Mouse (Mus musculus) A20 (cell line): ENCODE measurements around the gene Gpd1l.
A peak's percentile ranks its signal among the peaks of the same experiment; 100 is the strongest.

Experiments
- DNase-seq: peaks from one replicate; pipeline ENCODE4 v3.0.0-alpha.2; 2011; ENCODE audit warnings: low read depth, low spot score

Gene Gpd1l

DNA sequence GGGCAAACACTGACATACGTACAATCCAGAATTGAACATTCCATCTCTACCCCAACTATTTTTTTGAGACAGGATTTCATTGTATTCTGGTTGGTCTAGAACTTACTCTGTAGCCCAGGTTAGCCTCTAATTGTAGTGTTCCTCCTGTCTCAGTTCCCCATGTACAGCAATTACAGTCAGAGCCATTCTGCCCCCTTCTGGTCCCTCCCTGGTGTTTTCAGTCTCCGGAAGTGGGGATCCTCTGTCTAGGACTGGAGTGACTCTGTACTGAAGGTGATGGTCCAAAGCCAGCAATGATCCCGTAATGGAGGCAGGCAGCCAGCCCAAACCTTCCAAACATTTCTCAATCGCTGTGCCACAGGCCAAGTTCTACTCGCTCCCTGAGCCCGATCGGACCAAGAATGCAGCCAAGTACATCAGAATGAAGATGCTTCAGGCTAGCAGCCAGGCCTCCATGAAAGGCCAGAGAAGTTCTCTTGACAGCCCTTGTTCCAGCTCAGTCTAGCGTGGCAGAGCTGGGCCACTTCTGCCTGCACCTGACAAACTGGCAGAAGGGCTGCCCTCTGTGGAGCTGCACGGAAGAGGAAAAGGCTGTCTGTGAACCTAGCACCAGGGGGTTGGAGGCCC is 3.2 kb downstream of the Gpd1l start:
- DNase-seq: no peak

DNA sequence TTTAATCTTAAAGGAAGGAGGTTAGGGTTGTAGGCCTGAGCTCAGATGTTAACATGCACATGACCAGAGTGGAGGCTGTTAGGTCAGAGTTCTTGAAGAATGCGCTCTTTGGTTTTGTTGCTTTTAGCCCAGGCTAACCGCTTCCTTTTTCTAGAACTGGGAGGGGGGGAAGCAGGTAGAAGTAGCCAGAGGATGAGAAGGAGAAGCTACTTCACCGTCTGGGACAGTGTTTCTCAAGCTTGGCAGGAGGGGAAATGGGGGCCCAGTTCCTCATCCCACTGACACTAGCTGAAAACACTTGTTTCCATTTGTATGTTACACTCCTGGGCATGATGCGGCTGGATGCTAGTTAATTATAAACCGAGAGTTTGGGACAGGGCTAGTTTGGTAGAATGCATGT is 8.2 kb downstream of the Gpd1l start:
- DNase-seq: no peak

- DNase-seq: no peak
Observed at GRCm38 (mm10) chr9:114925039-114925438, 8.7 kb downstream of the Gpd1l start.

DNA sequence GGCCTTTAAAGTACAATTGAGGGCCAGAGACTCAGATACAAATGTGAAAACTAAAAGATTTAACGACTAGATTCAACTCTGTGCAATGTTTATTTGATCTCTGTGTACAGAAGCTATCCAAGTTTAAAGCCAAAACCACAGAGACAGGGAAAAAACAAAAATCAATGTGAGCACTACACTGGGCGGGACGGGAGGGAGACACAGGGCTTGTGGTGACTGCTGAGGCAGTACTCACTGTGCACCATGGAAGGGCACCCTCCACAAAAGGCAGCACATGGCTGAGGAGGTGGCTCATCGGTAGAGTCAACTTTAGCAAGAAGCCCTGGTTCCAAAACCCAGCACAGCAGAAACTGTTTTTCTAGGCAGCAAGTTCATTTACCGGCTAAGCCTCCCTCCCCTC is 9.3 kb downstream of the Gpd1l start:
- no peak for DNase-seq

DNA sequence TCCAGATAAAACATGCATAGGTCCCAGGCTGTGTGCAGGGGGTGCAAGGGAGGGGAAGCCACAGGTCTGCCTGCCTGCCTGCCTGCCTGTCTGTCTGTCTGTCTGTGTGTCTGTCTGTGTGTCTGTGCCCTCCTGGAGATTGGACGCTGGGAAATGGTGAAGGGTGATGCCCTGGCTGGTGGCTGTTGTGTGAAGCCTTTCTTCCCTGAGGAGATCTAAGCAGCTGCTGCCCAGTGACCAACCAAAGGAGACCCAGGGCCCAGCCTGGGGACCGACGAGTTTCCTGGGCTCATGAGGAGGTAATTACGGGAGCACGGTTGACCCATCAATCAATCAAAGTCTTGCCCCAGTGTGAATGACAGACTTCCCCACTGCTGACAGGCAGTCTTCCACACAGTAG is 11.6 kb downstream of the Gpd1l start:
- no peak for DNase-seq

DNA sequence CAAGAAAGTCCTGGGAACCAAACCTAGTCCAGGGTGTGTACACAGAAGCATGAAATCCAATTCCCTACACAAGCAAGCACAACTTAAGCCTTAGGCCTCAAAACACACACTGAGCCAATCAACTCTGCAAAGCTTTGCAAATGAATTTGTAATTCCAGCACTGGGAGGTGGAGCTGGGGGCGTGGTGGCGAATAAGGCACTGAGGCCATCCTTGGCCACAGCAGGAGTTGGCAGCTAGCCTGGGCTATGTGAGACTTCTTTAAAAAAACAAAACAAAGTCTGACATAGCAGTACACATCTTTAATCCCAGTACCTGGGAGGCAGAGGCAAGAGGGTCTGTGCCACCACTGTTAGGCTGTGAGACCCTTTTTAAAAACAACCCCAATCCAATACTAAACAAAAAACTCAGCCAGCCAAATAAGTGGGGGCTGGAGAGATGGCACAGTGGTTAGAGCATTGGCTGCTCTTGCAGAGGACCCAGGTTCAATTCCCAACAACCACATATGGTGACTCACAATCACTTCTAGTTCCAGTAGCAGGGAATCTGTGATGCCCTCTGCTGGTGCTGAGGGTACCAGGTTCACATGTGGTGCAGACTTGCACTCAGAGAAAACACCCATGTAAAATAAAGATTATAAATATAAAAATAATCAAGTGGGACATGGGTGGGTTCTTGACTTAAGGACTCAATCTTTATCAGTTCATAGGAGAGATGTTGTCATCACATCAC is 12.3 kb downstream of the Gpd1l start:
- no peak for DNase-seq

GRCm38 (mm10) chr9:114920569-114920968 is 13.2 kb downstream of the Gpd1l start:
- DNase-seq: no peak

DNA sequence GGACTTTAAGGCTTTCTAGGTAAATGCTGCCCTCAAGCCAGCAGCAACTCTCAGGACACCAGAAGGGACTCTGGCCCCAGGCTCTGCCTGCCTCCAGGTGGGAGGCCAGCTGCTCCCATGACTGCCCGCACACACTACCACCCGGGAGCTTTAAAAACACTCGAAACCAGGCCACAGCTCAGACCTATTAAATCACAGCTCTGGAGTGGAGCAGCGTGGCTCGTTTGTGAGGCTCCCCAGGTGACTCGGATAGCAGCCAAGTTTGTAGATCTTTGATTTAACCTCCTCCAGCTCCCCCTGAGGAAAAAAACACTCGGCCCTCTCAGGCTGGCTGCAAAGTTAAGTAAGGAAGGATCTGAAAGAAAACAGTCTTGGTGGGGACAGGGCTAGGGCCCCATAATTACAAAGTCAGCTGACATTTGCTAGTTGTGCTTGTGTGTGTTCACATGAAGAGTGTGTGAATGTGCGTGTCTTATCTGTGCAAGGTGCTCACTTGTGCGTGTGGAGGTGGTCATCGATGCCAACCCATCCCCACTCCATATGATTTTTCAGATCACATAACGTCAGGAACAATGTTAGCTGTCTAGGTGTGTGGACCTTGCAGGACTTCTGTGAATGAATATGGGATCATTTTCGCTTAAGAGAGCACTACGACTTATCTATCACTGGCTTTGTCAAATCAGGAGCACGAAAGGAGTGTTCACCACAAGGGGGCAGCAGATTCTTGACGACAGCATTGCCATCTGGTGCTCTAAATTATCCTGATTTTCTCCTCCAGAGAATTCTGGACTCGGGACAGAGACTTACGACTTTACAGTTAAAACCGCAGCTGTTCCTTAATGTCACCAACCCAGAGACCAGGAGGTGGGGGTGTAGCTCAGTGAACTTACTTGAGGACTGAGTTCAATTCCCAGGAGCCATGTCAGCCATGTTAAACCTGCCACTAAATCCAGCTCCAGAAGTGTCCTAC is 20.8 kb downstream of the Gpd1l start:
- peak; percentile 58 for DNase-seq

DNA sequence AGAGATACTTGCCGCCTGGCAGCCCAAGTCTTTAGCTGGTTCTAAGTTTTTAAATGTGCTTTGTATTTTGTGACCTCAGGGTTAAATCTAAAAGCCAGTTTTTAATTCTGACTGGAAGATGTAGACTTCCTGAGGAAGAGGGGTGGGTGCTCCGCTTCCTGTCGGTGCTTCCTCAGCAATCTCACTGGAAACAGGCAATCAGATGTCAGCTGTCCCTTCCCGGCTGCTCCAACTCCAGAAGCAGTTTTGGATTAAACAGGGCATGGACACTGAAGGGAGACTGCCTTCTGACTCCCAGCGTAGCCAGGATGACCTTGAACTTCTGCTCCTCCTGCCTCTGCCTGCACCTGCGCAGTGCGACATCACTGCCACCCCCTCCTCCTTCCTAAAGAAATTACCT is 26.3 kb downstream of the Gpd1l start:
- no peak for DNase-seq

GRCm38 (mm10) chr9:114895919-114896318 is 37.9 kb downstream of the Gpd1l start:
- no peak for DNase-seq

GRCm38 (mm10) chr9:114892974-114893373 is 40.8 kb downstream of the Gpd1l start:
- DNase-seq: no peak

DNA sequence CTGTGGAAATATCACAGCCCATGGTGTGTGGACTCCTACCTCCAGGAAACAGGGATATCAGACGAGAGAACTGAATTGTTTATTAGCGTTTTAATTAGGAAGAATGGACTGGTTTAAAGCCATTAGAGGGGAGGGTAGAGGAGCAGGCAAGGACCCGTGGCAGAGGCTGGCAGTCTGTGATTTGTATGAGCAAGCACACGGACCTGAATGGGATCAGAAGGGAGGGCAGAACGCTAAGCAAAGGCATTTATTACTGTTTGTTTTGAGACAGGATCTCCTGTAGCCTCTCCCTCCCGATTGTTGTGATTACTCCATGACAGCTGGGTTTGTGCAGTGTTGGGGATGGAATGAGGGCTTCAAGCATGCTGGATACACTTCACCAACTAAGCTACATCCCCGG is 43.4 kb downstream of the Gpd1l start:
- DNase-seq: no peak

- DNase-seq: peak; percentile 37
Observed at GRCm38 (mm10) chr9:114888856-114889407, 44.9 kb downstream of the Gpd1l start.

DNA sequence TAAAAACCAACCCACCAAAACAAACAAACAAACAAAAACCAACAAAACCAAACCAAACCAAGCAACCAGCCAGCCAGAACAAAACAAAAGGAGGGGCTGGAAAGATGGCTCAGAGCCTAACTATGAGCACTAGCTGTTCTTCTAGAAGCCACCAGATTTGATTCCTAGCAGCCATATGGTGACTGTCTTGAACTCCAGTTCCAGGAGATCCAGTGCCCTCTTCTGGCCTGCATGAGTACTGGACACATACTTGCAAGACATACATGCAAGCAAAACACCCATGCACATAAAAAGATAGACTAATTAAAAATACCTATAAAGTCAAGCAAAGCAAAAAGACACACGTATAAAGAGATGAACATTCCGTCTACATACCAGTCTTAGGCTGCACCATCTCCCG is 46.1 kb downstream of the Gpd1l start:
- DNase-seq: peak; percentile 52

GRCm38 (mm10) chr9:114885991-114886662 is 47.7 kb downstream of the Gpd1l start:
- no peak for DNase-seq

DNA sequence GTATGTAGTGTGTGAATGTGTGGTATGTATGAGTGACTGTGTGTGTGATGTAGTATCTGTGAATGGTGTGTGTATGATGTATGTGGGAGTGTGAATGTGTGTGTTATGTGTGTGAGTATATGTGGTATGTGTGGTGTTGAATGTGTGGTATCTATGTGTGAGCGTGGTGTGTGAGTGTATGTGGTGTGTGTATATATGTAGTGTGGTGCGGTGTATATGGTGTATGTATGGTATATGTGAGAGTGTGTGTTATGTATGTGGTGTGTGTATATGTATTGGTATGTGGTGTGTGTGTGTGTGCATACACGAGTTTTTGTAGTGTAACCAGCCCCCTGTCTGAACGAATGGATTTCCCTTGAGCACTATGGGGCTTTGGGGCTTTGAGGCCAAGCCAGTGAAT is 48.2 kb downstream of the Gpd1l start:
- no peak for DNase-seq

GRCm38 (mm10) chr9:114881977-114882376 is 51.8 kb downstream of the Gpd1l start:
- no peak for DNase-seq

- DNase-seq: no peak
Observed at GRCm38 (mm10) chr9:114855327-114855726, 78.5 kb downstream of the Gpd1l start.

GRCm38 (mm10) chr9:114854686-114855085 is 79.1 kb downstream of the Gpd1l start:
- DNase-seq: no peak

DNA sequence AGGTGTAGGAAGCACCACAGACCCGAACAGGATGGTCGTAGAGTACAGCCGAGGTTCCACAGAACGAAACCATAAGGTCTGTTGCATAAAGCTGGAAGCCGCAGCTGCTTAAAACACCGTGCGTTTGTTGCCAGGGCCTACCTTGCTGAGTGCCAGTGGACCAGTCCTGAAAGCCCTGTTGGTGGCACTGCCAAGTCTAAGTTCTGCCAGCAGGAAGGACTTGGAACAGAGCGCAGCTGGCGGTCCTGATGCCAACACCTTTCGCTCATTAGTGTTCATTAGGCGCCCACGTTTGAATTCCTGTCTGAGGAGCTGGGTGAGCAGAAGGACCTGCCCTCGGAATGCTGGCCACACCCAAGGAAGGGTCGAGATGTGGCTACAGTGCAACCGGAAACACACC is 80.5 kb downstream of the Gpd1l start:
- DNase-seq: no peak

- no peak for DNase-seq
Observed at GRCm38 (mm10) chr9:114851419-114852190, 82.2 kb downstream of the Gpd1l start.
